Mouse (Mus musculus) macrophage (primary cell): ENCODE data around the gene Rad9a. TPM values are rescaled to one million over a fixed set of nuclear protein-coding genes. Genes with fewer than 3 reads are reported as not detected.

Source experiments
- H3K27ac ChIP-seq: fragments of 350-480 bp; formaldehyde crosslinking; 2 replicates; pipeline ENCODE4 v1.9.0; 2021
- H3K36me3 ChIP-seq: fragments of 350-480 bp; formaldehyde crosslinking; 2 replicates; pipeline ENCODE4 v1.9.0; 2021; ENCODE audit errors: inconsistent target
- H3K4me3 ChIP-seq: fragments of 350-480 bp; formaldehyde crosslinking; 2 replicates; pipeline ENCODE4 v1.9.0; 2021; ENCODE audit errors: inconsistent target
- H3K79me2 ChIP-seq: fragments of 350-480 bp; formaldehyde crosslinking; 2 replicates; pipeline ENCODE4 v1.9.0; 2021; ENCODE audit errors: inconsistent target
- WGBS: methylation state at CpG from one replicate; pipeline ENCODE4 v1.1.7; 2026; ENCODE audit warnings: inconsistent platforms; ENCODE audit not compliant: missing documents; 5-methylcytosine and 5-hydroxymethylcytosine counted together
- polyA plus RNA-seq: library from polyadenylated mRNA; stranded (reverse); fragments of 250-400 nt; gene quantifications from 3 replicates; pipeline ENCODE4 v1.2.4, GENCODE M21; 2018; ENCODE audit warnings: inconsistent platforms

Rad9a gene
- polyA plus RNA-seq, 1 experiment from 2014 or later = 16.7 TPM

DNA sequence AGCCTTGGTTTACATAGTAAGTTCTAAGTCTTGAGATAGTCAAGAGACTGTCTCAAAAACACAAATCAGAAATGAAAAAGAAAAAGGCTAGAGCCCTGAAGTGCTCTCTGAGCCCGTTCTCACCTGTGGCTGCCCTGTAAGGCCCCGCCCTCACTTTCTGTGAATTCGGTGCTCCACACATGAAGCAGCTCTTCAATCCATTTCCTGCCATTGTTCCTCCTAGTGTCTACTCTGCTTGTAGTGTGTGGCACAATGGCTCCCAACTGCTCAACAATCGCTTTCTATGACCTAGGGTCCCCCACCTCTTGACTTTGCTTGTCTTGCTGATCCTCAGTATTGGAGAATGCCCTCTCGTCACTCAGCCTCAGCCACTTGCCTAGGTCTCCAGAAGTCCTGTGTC lies 26.0 kb upstream of the Rad9a start:
- Histone ChIP-seq H3K4me3 (no peak overlapping the region), H3K27ac (no peak overlapping the region), H3K79me2 (no peaks in the 10 kb centered on the region), H3K36me3 (no peaks in the 10 kb centered on the region)
- 65% methylated on average over 5 of the region's 5 CpGs for WGBS

DNA sequence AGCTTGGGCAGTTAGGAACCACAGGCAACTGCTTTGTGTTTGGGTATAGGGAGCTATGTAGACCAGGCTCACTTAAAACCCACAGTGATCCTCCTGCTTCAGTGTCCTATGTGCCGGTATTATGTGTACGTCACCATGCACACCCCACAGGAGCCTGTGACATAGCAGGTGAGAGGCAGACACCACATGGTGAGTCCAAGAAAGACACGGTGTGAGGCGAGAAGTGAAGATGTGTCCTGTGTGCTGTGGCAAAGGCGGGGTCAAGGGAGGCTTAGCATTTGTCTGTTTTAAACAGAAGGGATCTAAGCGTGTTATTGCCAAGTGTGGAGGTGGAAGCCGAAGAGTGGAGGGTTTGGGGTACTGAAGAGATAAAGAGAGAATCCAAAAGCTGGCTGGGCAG lies 25.3 kb upstream of the Rad9a start:
- H3K36me3 ChIP-seq = no peaks in the 10 kb centered on the region
- H3K27ac ChIP-seq = no peak overlapping the region

DNA sequence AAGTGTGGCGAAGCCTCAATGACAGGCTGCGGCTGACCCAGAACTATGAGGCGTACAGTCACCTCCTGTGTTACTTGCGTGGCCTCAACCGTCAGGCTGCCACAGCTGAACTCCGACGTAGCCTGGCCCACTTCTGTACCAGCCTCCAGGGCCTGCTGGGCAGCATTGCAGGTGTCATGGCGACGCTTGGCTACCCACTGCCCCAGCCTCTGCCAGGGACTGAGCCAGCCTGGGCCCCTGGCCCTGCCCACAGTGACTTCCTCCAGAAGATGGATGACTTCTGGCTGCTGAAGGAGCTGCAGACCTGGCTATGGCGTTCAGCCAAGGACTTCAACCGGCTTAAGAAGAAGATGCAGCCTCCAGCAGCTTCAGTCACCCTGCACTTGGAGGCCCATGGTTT lies 20.7 kb upstream of the Rad9a start:
- H3K79me2 ChIP-seq = no peaks in the 10 kb centered on the region
- no peak overlapping the region for H3K27ac ChIP-seq
- no peaks in the 10 kb centered on the region for H3K36me3 ChIP-seq
- H3K4me3 ChIP-seq = no peak overlapping the region
- WGBS = 36% methylated on average over 11 of the region's 11 CpGs

More for the DNA sequence above, 25.3 kb upstream of the Rad9a start:
- Histone ChIP-seq H3K4me3 (no peak overlapping the region), H3K79me2 (no peaks in the 10 kb centered on the region)
- WGBS = 63% methylated on average over 7 of the region's 7 CpGs

DNA sequence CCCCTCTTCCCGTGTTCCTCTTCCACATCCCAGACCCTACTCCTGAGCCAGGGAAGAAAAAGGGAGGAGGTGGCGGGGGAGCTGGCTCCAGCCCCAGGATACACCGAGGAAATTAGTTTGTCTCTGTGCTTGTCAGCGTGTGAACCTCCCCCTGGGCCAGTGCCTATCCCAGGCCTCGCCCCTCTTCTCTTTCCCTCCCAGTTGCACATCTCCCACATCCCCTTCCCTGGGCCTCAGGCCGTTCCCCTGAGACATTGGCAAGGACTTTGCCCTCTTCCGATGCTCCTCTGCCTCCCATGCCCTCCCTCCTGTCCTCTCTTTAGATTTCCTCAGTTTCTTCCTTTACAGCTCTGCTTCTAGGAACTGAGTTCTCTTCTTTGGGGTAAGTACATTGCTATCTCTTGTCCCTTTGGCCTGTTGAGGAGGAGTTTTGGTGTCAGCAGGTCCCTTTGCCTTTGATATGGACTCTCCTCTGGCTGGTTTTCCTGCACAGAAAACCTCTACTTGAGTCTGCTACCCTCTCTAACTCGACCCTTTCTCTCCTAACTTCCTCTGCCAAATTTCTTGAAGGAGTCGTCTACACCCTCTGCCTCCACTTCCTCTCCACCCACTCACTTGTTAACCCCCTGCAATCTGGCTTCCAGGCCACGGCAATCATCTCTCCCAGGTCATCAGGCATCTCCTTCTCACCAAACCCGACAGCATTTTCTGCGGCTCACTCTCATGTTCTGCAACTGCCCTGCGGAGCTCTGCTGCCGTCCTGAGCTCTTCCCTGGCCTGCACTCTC lies 19.7 kb upstream of the Rad9a start:
- no peaks in the 10 kb centered on the region for H3K79me2 ChIP-seq
- 32% methylated on average over 14 of the region's 14 CpGs for WGBS
- H3K4me3 ChIP-seq = no peak overlapping the region
- H3K36me3 ChIP-seq = no peaks in the 10 kb centered on the region
- H3K27ac ChIP-seq = no peak overlapping the region

DNA sequence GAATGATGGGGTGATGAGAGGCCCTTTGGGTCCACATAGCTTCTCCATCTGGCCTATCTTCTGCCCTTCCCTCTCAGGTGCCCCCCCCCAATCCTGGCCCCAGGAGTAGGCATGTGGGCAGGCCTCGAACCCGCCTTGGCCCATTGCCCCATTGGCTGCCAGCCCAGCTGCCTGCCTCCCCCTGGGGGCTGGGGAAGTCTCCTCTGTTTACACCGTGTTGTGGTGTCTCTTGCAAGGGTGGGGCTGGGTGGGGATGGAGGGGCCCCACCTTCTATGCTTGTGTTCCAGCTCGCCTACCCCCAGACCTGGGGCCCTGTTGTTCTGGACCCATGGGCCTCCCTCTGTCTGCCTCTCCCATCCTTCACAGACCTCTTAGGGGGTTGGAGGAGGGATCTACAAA lies 19.0 kb upstream of the Rad9a start:
- H3K4me3 ChIP-seq = no peak overlapping the region
- 70% methylated on average over 4 of the region's 4 CpGs for WGBS
- H3K36me3 ChIP-seq = no peaks in the 10 kb centered on the region
- H3K27ac ChIP-seq = no peak overlapping the region
- no peaks in the 10 kb centered on the region for H3K79me2 ChIP-seq

DNA sequence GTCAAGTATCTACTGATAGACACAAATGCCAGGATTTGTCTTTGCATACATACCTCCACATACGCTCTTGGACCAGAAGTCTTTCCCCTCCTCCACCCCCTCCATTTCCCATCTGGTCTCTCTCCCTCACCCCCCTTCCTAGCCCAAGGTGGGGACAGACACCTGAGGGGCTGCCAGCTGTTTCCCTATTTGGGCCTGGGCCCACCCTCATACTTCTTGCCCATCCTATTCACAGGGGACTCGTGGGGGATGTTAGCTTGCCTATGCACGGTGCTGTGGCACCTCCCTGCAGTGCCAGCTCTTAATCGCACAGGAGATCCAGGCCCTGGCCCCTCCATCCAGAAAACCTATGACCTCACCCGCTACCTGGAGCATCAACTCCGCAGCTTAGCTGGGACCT lies 18.5 kb upstream of the Rad9a start:
- Histone ChIP-seq H3K27ac (no peak overlapping the region), H3K79me2 (no peaks in the 10 kb centered on the region), H3K4me3 (no peak overlapping the region), H3K36me3 (no peaks in the 10 kb centered on the region)
- WGBS = 90% methylated on average over 5 of the region's 6 CpGs

DNA sequence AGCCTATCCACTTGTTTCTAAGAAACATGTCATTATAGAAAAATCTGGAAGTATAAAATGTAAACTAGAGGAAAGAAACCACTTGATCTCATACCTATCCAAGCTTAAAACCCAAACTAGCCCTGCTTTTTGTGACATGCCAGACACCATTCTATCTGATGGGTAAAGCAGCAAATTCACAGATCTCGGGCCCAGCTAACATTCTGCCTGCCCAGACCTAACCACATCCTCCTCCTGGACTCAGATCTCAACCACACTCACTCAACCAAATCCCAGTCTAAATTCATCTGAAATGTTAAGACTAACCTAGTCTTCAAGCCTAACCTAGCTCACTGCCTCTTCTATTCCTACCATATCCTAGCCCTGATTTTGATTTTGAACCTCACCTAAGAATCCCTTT lies 17.3 kb upstream of the Rad9a start:
- no peaks in the 10 kb centered on the region for H3K36me3 ChIP-seq
- WGBS = 71% methylated on average over 1 of the region's 1 CpGs
- no peak overlapping the region for H3K27ac ChIP-seq
- H3K4me3 ChIP-seq = no peak overlapping the region
- no peaks in the 10 kb centered on the region for H3K79me2 ChIP-seq

DNA sequence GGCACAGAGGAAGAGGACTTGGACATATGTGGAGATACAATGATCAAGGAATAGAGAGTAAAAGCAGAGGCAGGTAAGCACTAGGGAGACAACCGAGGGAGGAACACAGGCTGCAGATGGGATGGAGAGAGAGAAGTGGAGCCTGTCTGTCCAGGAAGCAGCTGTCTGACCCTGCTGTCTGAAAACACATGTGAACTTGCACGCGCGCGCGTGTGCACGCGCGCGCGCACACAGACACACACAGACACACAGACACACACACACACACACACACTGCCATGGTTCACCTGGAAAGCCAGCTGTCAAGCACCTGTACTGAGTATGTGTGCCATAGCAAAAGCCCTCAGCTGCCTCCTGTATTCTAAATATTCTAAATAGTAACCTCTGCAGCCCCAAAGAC lies 16.8 kb upstream of the Rad9a start:
- Histone ChIP-seq H3K79me2 (no peaks in the 10 kb centered on the region), H3K36me3 (no peaks in the 10 kb centered on the region), H3K4me3 (no peak overlapping the region), H3K27ac (no peak overlapping the region)
- WGBS = 60% methylated on average over 11 of the region's 11 CpGs

DNA sequence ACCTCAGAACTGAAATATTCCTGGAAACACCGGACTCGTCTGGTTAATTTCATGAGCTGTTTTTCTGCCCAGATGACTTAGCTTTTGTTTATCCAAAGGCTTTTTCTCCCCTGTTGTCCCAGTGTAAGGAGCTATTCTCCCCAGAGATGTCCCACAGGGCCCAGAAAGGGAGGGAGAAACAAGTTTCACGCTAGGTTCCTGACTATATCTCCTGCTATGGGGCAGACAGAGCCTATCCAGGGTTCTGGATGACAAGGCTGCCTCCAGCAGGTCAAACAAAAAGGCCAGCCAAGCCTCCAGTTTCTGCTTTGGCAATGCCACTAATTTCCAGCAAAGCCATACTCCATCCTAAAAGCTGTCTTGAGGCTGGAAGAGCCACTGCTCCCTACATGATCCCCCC lies 16.4 kb upstream of the Rad9a start:
- WGBS = 93% methylated on average over 3 of the region's 3 CpGs
- Histone ChIP-seq H3K4me3 (no peak overlapping the region), H3K36me3 (no peaks in the 10 kb centered on the region), H3K27ac (no peak overlapping the region), H3K79me2 (no peaks in the 10 kb centered on the region)

DNA sequence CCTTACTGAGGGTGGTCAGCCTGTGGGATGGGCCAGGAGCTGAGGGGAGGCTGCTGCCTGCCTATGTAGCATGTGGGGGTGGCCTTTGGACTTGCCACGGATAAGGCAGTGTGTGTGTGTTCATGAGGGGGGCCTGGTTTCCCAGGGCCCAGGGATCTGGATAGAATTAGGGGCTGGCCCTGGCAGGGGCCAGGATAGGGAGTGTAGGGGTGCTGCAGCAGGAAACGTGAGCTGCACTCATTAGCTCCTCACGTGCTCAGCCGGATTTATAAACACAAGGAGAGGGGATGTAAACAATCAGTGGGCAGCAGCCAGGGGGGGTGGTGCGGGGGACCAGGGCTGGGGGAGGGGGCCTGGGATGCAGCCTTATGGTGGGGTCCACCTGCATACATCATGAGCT lies 15.7 kb upstream of the Rad9a start:
- Histone ChIP-seq H3K36me3 (no peaks in the 10 kb centered on the region), H3K4me3 (no peak overlapping the region), H3K27ac (no peak overlapping the region), H3K79me2 (no peaks in the 10 kb centered on the region)
- 68% methylated on average over 5 of the region's 5 CpGs for WGBS

DNA sequence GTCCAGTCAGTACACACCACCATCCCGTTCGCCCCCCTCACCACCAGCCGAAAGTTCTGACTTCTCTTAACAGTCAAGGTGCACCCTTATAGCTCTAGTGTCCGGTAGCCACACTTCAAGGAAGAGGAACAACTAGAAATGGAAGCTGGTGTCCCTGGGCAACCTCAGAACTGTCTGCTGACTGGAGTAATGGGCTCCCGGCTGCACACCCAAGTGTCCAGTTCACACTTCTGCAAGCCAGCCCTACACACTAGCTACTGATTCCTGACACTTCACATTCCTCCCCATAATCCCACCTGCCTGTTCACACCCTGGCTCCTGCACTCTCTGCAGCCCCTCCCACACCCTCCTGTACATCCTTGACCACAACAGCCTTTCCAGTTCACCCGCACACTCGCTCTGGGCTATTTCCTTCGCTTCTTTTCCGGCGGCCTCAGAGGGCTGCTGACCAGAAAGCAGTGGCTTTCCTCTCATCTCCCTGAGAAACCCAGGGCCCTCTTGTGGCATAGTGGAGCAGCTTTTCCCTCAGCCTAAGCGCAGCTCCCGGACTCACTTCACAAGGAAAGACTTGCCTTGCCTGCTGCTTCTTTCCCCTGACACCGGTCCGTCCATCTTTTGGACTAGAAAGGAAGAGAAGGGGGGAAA lies 14.7 kb upstream of the Rad9a start:
- Histone ChIP-seq H3K36me3 (no peaks in the 10 kb centered on the region), H3K27ac (no peak overlapping the region), H3K79me2 (no peaks in the 10 kb centered on the region), H3K4me3 (no peak overlapping the region)
- WGBS = 32% methylated on average over 14 of the region's 14 CpGs

DNA sequence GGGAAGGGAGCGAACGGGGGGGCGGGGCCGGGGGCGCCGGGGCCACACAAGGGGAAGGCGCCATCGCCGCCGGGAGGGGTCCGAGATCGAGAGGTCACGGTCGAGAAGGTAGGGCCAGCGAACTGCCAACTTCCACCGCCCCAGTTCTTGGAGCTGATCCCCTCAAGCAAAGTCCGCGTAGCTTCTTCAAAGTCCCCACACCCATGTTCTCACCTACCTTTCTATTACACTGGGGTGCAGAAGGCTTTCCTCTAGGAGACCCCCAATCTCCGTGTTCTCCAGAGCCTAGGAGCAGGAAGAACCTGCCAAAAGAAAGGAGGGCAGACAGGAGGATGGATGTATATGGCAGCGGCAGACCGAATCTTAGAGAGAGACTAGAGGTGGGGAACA lies 14.0 kb upstream of the Rad9a start:
- Histone ChIP-seq H3K27ac (no peak overlapping the region), H3K79me2 (no peaks in the 10 kb centered on the region), H3K4me3 (no peak overlapping the region), H3K36me3 (no peaks in the 10 kb centered on the region)
- 6% methylated on average over 17 of the region's 21 CpGs for WGBS

DNA sequence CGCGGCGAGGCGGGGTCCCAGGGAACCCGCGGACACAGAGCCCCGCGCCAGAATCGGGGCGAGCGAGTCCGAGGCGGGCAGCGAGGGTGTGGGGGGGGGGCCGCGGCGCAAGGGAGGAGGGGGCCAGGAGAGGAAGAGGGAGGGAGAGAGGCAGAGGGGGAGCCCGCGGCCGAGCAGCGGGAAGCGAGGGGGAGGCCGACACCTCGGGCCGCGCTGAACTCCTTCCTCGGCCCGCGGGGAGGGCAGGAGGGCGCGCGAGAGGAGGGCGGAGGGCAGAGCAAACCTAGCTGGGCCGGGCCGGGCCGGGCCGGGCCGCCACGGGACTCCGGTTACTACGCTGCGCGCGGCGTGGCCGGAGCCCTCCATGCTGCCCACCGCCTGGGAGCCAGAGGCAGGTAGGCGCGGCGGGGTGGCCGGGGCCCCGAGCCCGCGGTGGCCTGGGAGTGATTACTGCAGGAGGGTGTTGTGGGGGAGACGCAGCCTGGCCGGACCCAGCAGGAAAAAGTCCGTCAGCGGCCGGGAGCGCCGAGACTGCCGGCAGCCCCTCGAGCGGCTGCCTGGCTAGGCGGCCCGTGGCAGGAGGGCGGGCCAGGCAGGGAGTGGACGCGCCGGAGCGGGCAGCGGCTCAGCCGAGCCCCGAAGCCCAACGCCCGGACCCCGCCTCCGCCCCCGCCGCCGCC lies 13.4 kb upstream of the Rad9a start:
- Histone ChIP-seq H3K27ac (no peak overlapping the region), H3K4me3 (no peak overlapping the region), H3K36me3 (no peaks in the 10 kb centered on the region), H3K79me2 (no peaks in the 10 kb centered on the region)
- 0% methylated on average over 30 of the region's 81 CpGs for WGBS

DNA sequence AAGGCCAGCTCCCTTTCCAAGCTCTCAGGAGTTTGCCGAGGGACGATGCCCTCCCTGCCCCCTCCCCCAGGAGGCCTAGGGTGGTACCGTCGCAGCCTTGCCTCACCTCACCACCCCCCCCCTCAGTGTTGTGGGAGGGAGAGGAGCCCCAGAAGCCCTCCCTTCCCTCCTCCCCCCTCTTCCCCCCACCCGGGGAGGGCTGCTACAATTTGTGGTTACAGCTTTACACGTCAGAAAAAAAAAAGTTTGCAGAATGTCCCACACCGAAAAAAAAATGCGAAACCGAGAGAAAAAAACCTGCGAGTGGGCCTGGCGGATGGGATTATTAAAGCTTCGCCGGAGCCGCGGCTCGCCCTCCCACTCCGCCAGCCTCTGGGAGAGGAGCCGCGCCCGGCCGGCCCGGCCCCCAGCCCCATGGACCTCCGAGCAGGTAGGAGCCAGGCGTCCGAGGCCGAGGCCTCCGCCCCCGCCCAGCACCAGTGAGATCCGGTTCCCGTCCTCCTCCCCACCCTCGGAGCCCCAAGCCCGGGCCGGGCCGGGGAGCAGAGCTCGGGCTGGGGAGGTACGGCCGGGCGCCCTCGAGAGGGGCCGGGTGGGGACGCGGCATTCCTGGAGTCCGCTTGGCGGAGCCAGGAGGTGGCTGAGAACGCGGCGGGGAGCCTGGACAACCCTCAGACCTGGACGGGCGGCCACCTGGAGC lies 12.8 kb upstream of the Rad9a start, which contains the start of the genes Clcf1 and AC109138.7:
Gene Clcf1 (plus strand): TSS at position 168 of the 700 bp plus-strand sequence.
Gene AC109138.7 (plus strand): TSS at position 287 of the 700 bp plus-strand sequence.
- H3K27ac ChIP-seq = no peak within 1 kb of the TSS

More for the DNA sequence above, 12.8 kb upstream of the Rad9a start, which contains the start of the genes Clcf1 and AC109138.7:
- H3K36me3 ChIP-seq = no peaks in the 10 kb centered on the region
- no peaks in the 10 kb centered on the region for H3K79me2 ChIP-seq
- WGBS = 2% methylated on average over 33 of the region's 49 CpGs
- H3K4me3 ChIP-seq = no peak within 1 kb of the TSS
